Mouse (Mus musculus) myocyte (in vitro differentiated cells): ENCODE data around the gene Wdhd1.

ENCODE experiments used
- E2F4 ChIP-seq: IDR thresholded peaks from one replicate; pipeline ENCODE4 v1.6.1; 2011; ENCODE audit warnings: mild to moderate bottlenecking, control low read depth, moderate library complexity; ENCODE audit not compliant: insufficient read depth
- MAX ChIP-seq: IDR thresholded peaks from one replicate; pipeline ENCODE4 v1.6.1; 2011; ENCODE audit warnings: low read depth, mild to moderate bottlenecking, control low read depth
- MYOD1 ChIP-seq, 3 experiments: IDR thresholded peaks; one replicate each; pipeline ENCODE4 v1.6.1; 2011; ENCODE audit warnings: control low read depth in 2 of 3, low read depth in 2 of 3, mild to moderate bottlenecking in 2 of 3, moderate library complexity in 1 of 3; ENCODE audit not compliant: insufficient read length in 2 of 3, control insufficient read depth in 1 of 3
- MYOG ChIP-seq, 3 experiments: IDR thresholded peaks; one replicate each; pipeline ENCODE4 v1.6.1; 2011; ENCODE audit warnings: control low read depth in 2 of 3, low read depth in 2 of 3, mild to moderate bottlenecking in 2 of 3; ENCODE audit not compliant: insufficient read length in 2 of 3, control insufficient read depth in 1 of 3, insufficient read depth in 1 of 3
- POLR2A ChIP-seq: IDR thresholded peaks from one replicate; pipeline ENCODE4 v1.6.1; 2011; ENCODE audit warnings: low read depth, mild to moderate bottlenecking, control low read depth, moderate library complexity; ENCODE audit not compliant: insufficient read length
- POLR2AphosphoS2 ChIP-seq: IDR thresholded peaks from one replicate; pipeline ENCODE4 v1.6.1; 2011; ENCODE audit warnings: low read depth, control low read depth; ENCODE audit not compliant: insufficient read length
- REST ChIP-seq: IDR thresholded peaks from one replicate; pipeline ENCODE4 v1.6.1; 2011; ENCODE audit warnings: mild to moderate bottlenecking, control low read depth, moderate library complexity; ENCODE audit not compliant: insufficient read depth, insufficient read length
- TCF12 ChIP-seq: IDR thresholded peaks from one replicate; pipeline ENCODE4 v1.6.1; 2011; ENCODE audit warnings: mild to moderate bottlenecking, control low read depth; ENCODE audit not compliant: poor library complexity, insufficient read depth, severe bottlenecking
- TCF3 ChIP-seq: IDR thresholded peaks from one replicate; pipeline ENCODE4 v1.6.1; 2011; ENCODE audit warnings: low read depth, control low read depth; ENCODE audit not compliant: insufficient read length
- USF1 ChIP-seq: IDR thresholded peaks from one replicate; pipeline ENCODE4 v1.6.1; 2011; ENCODE audit warnings: low read depth, mild to moderate bottlenecking, control low read depth, moderate library complexity

DNA sequence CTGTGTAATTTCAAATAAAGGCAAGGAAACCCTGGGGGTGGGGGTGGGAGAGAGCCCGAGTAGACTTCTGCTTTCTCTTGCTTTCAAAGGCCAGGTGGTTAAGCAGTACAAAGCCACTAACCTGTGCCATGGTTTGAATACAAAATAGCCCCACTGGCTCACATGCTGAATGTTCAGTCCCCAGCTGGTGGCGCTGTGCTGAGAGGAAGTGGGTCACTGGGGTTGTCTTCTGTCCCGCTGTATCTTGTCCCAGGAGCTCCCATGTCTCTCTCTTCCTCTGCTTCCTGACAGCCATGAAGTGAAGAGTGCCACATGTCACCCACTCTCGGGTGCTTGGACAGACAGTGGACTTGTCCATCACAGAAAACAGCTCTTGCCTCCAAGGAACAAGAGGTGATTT lies 82.6 kb downstream of the Wdhd1 start:
- no peak for TF ChIP-seq POLR2A
- no peak for TF ChIP-seq TCF3
- no peak for TF ChIP-seq E2F4
- TF ChIP-seq TCF12, result no peak
- no peak for TF ChIP-seq MYOD1 (IDR thresholded peaks at IDR 0.05; ENCODE audit: control insufficient read depth in 1 of 3, insufficient read length in 2 of 3, low read depth in 2 of 3)
- no peak for TF ChIP-seq REST
- TF ChIP-seq MAX, result no peak
- TF ChIP-seq USF1, result no peak
- no peak for TF ChIP-seq POLR2AphosphoS2
- no peak for TF ChIP-seq MYOG (IDR thresholded peaks at IDR 0.05; ENCODE audit: control insufficient read depth in 1 of 3, insufficient read depth in 1 of 3, insufficient read length in 2 of 3, low read depth in 2 of 3)
